Mouse (Mus musculus) myocyte (in vitro differentiated cells): Measurements from ENCODE around the gene Myo10. TPM values are rescaled to one million over a fixed set of nuclear protein-coding genes. Genes with fewer than 3 reads are reported as not detected.

Source experiments
- H3K27me3 ChIP-seq: one replicate; pipeline ENCODE4 v1.6.1; 2011; ENCODE audit not compliant: control insufficient read depth, insufficient read depth, insufficient read length
- H3K36me3 ChIP-seq: one replicate; pipeline ENCODE4 v1.6.1; 2011; ENCODE audit not compliant: control insufficient read depth, insufficient read depth
- H3K4me2 ChIP-seq: one replicate; pipeline ENCODE4 v1.6.1; 2011; ENCODE audit warnings: low read depth, control low read depth
- H3K4me3 ChIP-seq: one replicate; pipeline ENCODE4 v1.5.1; 2011; ENCODE audit warnings: mild to moderate bottlenecking, control low read depth, moderate library complexity
- H3K79me2 ChIP-seq: one replicate; pipeline ENCODE4 v1.6.1; 2011; ENCODE audit not compliant: control insufficient read depth, insufficient read depth
- H3ac ChIP-seq: one replicate; pipeline ENCODE4 v1.6.1; 2011; ENCODE audit not compliant: control insufficient read depth, insufficient read length
- CEBPB ChIP-seq: IDR thresholded peaks from 2 replicates; pipeline ENCODE4 v1.6.1; 2011; ENCODE audit warnings: mild to moderate bottlenecking, moderate library complexity; ENCODE audit not compliant: poor library complexity, insufficient read depth, severe bottlenecking
- E2F4 ChIP-seq: IDR thresholded peaks from one replicate; pipeline ENCODE4 v1.6.1; 2011; ENCODE audit warnings: mild to moderate bottlenecking, control low read depth, moderate library complexity; ENCODE audit not compliant: insufficient read depth
- MAX ChIP-seq: IDR thresholded peaks from one replicate; pipeline ENCODE4 v1.6.1; 2011; ENCODE audit warnings: low read depth, mild to moderate bottlenecking, control low read depth
- MYOD1 ChIP-seq, 3 experiments: IDR thresholded peaks; one replicate each; pipeline ENCODE4 v1.6.1; 2011; ENCODE audit warnings: control low read depth in 2 of 3, low read depth in 2 of 3, mild to moderate bottlenecking in 2 of 3, moderate library complexity in 1 of 3; ENCODE audit not compliant: insufficient read length in 2 of 3, control insufficient read depth in 1 of 3
- MYOG ChIP-seq, 3 experiments: IDR thresholded peaks; one replicate each; pipeline ENCODE4 v1.6.1; 2011; ENCODE audit warnings: control low read depth in 2 of 3, low read depth in 2 of 3, mild to moderate bottlenecking in 2 of 3; ENCODE audit not compliant: insufficient read length in 2 of 3, control insufficient read depth in 1 of 3, insufficient read depth in 1 of 3
- POLR2A ChIP-seq: IDR thresholded peaks from one replicate; pipeline ENCODE4 v1.6.1; 2011; ENCODE audit warnings: low read depth, mild to moderate bottlenecking, control low read depth, moderate library complexity; ENCODE audit not compliant: insufficient read length
- POLR2AphosphoS2 ChIP-seq: IDR thresholded peaks from one replicate; pipeline ENCODE4 v1.6.1; 2011; ENCODE audit warnings: low read depth, control low read depth; ENCODE audit not compliant: insufficient read length
- REST ChIP-seq: IDR thresholded peaks from one replicate; pipeline ENCODE4 v1.6.1; 2011; ENCODE audit warnings: mild to moderate bottlenecking, control low read depth, moderate library complexity; ENCODE audit not compliant: insufficient read depth, insufficient read length
- SRF ChIP-seq: IDR thresholded peaks from one replicate; pipeline ENCODE4 v1.6.1; 2011; ENCODE audit warnings: low read depth; ENCODE audit not compliant: control insufficient read depth, insufficient read length
- TCF12 ChIP-seq: IDR thresholded peaks from one replicate; pipeline ENCODE4 v1.6.1; 2011; ENCODE audit warnings: mild to moderate bottlenecking, control low read depth; ENCODE audit not compliant: poor library complexity, insufficient read depth, severe bottlenecking
- TCF3 ChIP-seq: IDR thresholded peaks from one replicate; pipeline ENCODE4 v1.6.1; 2011; ENCODE audit warnings: low read depth, control low read depth; ENCODE audit not compliant: insufficient read length
- USF1 ChIP-seq: IDR thresholded peaks from one replicate; pipeline ENCODE4 v1.6.1; 2011; ENCODE audit warnings: low read depth, mild to moderate bottlenecking, control low read depth, moderate library complexity
- polyA plus RNA-seq: library from polyadenylated mRNA; unstranded; fragments of >200 nt; fragmentation: generic; extraction: Trizol; gene quantifications from one replicate; pipeline ENCODE4 v1.2.1, GENCODE M21; 2012; ENCODE audit warnings: missing spikeins

The Myo10 gene
- polyA plus RNA-seq, 1 experiment, result 71.4 TPM

- TF ChIP-seq USF1, result no peak
- peak; percentile 60 for TF ChIP-seq TCF12
- no peak for TF ChIP-seq TCF3
- TF ChIP-seq E2F4, result no peak
- no peak for TF ChIP-seq CEBPB
- peak in 2 of 3 experiments; percentile 76 to 78 for TF ChIP-seq MYOD1 (IDR thresholded peaks at IDR 0.05; ENCODE audit: control insufficient read depth in 1 of 3, insufficient read length in 2 of 3, low read depth in 2 of 3)
- TF ChIP-seq POLR2A, result no peak
- TF ChIP-seq SRF, result no peak
- peak; percentile 57 for TF ChIP-seq POLR2AphosphoS2
- no peak for TF ChIP-seq REST
- peak; percentile 31 to 91 (median 52) for TF ChIP-seq MYOG (IDR thresholded peaks at IDR 0.05; ENCODE audit: control insufficient read depth in 1 of 3, insufficient read depth in 1 of 3, insufficient read length in 2 of 3, low read depth in 2 of 3)
- no peak for TF ChIP-seq MAX
Observed at GRCm38 (mm10) chr15:25779522-25780191, 157.3 kb downstream of the Myo10 start.

GRCm38 (mm10) chr15:25781053-25781452, 158.7 kb downstream of the Myo10 start:
- no peak overlapping the region for H3K4me2 ChIP-seq

More at GRCm38 (mm10) chr15:25779522-25780191, 157.3 kb downstream of the Myo10 start:
- Histone ChIP-seq H3K4me3 (no peak overlapping the region), H3K79me2 (peaks cover 11% of the 10 kb centered on the region), H3K36me3 (peaks cover 68% of the 10 kb centered on the region), H3K4me2 (peak overlapping the region; percentile 3), H3K27me3 (no peaks in the 10 kb centered on the region), H3ac (no peak overlapping the region)

GRCm38 (mm10) chr15:25785456-25786390, 163.4 kb downstream of the Myo10 start:
- Histone ChIP-seq H3K36me3 (peaks cover 87% of the 10 kb centered on the region), H3ac (no peak overlapping the region), H3K27me3 (no peaks in the 10 kb centered on the region), H3K4me3 (no peak overlapping the region), H3K79me2 (peaks cover 7% of the 10 kb centered on the region), H3K4me2 (no peak overlapping the region)
- no peak for TF ChIP-seq REST
- peak in 1 of 3 experiments; percentile 28 for TF ChIP-seq MYOD1 (IDR thresholded peaks at IDR 0.05; ENCODE audit: control insufficient read depth in 1 of 3, insufficient read length in 2 of 3, low read depth in 2 of 3)

More at GRCm38 (mm10) chr15:25781053-25781452, 158.7 kb downstream of the Myo10 start:
- Histone ChIP-seq H3ac (no peak overlapping the region), H3K4me3 (no peak overlapping the region), H3K27me3 (no peaks in the 10 kb centered on the region), H3K36me3 (peaks cover 79% of the 10 kb centered on the region), H3K79me2 (peaks cover 2% of the 10 kb centered on the region)
- TF ChIP-seq MYOG (IDR thresholded peaks at IDR 0.05; ENCODE audit: control insufficient read depth in 1 of 3, insufficient read depth in 1 of 3, insufficient read length in 2 of 3, low read depth in 2 of 3), result peak in 1 of 3 experiments; percentile 0
- TF ChIP-seq SRF, result no peak

GRCm38 (mm10) chr15:25787406-25787805, 165.1 kb downstream of the Myo10 start:
- TF ChIP-seq TCF3 (no peak), CEBPB (no peak), MYOG (IDR thresholded peaks at IDR 0.05; ENCODE audit: control insufficient read depth in 1 of 3, insufficient read depth in 1 of 3, insufficient read length in 2 of 3, low read depth in 2 of 3) (no peak), SRF (no peak), USF1 (no peak), MAX (no peak), POLR2A (no peak), E2F4 (no peak)
- peaks cover 7% of the 10 kb centered on the region for H3K79me2 ChIP-seq
- H3K27me3 ChIP-seq, result no peaks in the 10 kb centered on the region
- no peak overlapping the region for H3K4me2 ChIP-seq
- H3ac ChIP-seq, result no peak overlapping the region
- peaks cover 81% of the 10 kb centered on the region for H3K36me3 ChIP-seq
- H3K4me3 ChIP-seq, result no peak overlapping the region

- no peak overlapping the region for H3K4me3 ChIP-seq
- peaks cover 7% of the 10 kb centered on the region for H3K79me2 ChIP-seq
- H3K27me3 ChIP-seq, result no peaks in the 10 kb centered on the region
- no peak overlapping the region for H3ac ChIP-seq
- TF ChIP-seq POLR2A (no peak), TCF3 (no peak), POLR2AphosphoS2 (no peak), E2F4 (no peak), TCF12 (no peak), SRF (no peak), MYOG (IDR thresholded peaks at IDR 0.05; ENCODE audit: control insufficient read depth in 1 of 3, insufficient read depth in 1 of 3, insufficient read length in 2 of 3, low read depth in 2 of 3) (no peak)
- H3K4me2 ChIP-seq, result no peak overlapping the region
- peaks cover 81% of the 10 kb centered on the region for H3K36me3 ChIP-seq
Observed at GRCm38 (mm10) chr15:25787965-25788364, 165.6 kb downstream of the Myo10 start.
